Mouse (Mus musculus): Measurements from ENCODE around the gene Neurod1.

Neurod1 gene

DNA sequence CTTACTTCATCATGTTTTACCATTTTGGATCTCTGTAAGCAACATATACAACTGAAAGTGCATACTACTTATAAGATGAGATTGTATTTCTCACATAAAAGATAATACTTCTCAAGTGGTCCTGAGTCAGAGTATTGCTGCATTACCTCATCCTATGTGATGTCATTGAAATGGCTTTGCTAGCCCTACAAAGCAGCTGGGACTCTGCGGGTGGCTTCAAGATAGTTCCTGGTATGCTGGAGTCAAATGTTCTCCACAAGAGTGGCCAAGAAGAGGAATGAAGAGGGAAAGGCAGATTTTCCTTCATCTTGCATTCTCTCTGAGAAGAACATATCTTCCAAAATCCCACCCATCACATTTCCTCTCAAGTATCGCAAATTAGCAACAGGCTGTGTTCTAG lies 13.2 kb downstream of the Neurod1 start:
- no peak for DNase-seq (ENCODE audit: low read depth)

DNA sequence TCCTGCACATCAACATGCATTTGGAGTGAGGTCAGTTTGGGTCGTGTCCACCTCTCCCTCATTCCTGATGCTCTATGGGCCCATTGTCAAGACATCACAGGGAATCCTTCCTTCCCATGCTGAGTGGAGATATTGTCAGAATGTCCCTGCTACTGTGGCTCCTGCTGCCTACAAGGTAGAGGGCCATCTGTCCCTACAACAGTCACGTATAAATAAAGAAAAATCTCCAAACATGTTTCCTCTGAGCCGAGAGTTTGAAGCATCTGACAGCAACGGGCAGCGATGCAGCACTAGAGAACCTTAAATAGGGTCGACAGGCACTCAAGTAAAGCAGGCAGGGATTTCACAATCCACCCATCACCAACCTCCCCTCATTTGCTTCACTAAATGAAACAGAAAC lies 13.6 kb downstream of the Neurod1 start:
- DNase-seq (ENCODE audit: low read depth): no peak

DNA sequence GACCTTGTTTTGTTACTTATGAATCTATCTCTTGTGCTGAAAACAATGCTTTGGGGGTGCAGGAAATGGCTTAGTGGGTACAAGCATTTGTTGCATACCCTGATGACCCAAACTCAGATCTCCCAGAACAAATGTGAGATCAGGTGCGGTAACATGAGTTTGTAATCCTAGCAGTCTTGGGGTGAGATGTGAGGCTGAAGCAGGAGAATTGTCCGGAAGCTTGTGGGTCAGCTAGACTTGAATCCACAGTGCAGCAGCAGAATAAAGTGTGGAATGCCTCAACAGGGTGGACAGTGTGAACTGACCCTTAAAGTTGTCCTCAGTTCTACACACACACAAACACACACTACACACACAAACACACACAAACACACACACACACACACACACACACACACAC lies 14.3 kb downstream of the Neurod1 start:
- DNase-seq (ENCODE audit: low read depth): no peak

GRCm38 (mm10) chr2:79430061-79430460 lies 26.5 kb downstream of the Neurod1 start:
- DNase-seq (ENCODE audit: low read depth): no peak

DNA sequence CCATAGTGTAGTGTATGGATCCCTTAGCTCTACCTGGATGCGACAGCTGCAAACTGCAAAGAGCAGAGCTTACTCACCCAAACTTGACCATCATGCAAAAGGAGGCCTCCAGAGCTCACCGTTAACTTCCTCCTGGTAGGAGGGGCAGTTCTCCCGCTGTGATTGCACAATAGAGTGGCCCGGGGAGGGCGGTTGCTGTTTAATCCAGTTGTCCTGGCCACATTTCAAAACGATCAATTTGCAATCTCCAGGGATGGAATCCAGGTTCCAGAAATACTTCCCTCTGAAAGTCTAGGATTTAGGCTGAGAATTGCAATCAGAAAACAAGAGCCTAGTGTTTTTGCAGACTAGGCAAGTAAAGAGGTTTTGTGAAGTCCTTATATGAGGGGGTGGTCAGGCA lies 26.9 kb downstream of the Neurod1 start:
- no peak for DNase-seq (ENCODE audit: low read depth)

- DNase-seq (ENCODE audit: low read depth): no peak
These were observed 27.4 kb downstream of the Neurod1 start for GRCm38 (mm10) chr2:79429108-79429507.

DNA sequence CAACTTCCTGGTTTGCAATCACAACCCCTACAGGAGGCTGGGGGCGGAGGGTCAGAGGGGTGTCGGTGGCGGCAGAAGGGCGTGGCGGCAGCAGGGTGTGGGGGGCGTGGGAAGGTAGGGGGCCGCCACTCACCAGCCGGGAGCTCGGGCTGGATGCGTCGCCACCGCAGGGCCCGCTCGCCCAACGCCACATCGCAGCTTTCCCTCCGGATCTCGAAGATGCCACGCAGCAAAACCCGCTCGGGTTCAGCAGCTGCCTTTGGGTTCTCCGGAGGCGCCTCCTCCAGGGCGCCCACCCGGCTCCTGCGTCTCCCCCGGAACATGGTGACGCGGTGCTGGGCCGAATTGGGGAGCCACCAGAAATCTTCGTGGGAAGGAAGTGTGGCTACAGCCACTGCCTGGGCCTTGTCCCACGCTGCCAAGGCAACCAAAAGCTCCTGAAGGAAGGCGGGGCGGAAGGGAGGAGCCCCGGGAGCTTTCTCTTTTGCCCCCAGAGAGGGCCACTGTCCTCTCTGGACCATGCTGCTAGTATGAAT lies 27.9 kb downstream of the Neurod1 start:
- no peak for DNase-seq (ENCODE audit: low read depth)

DNA sequence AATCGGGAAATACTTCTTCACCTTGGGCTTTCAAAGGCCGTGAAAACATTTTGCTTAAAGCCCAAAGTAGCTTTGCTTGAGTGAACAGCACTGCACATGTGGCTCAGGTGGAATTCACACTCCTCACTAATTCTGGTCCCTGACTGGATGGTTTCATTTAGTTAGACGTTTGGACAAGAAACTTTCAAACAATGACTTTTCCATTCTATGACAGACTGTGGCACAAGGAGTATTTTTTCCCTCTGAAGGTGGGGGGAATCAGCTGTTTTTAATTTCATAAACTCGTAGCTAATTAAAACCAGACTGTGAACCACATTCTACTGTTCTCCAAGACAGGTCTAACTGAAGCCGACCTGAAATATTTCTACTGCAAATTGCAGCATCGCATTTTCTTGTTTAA lies 28.5 kb downstream of the Neurod1 start:
- no peak for DNase-seq (ENCODE audit: low read depth)

GRCm38 (mm10) chr2:79421696-79422095 lies 34.9 kb downstream of the Neurod1 start:
- DNase-seq (ENCODE audit: low read depth): no peak

DNA sequence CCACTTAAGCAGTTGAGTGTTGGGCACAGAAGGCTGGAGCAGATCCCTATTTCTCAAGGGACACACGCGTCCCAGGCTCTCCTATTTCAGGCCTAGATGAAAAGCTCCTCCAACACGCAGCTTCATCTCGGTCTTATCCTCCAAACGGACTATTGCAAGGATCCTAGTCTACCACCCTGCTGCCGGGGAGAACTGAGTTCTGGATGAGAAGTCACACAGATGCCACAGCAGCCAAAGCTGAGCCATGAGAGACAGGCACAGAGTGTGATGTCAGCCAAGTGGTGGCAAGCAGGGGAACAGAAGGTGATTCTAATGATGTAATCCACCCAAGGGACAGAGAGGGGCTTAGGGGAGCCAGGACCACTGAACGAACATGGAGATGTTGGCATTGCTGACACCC lies 42.0 kb downstream of the Neurod1 start:
- no peak for DNase-seq (ENCODE audit: low read depth)

DNA sequence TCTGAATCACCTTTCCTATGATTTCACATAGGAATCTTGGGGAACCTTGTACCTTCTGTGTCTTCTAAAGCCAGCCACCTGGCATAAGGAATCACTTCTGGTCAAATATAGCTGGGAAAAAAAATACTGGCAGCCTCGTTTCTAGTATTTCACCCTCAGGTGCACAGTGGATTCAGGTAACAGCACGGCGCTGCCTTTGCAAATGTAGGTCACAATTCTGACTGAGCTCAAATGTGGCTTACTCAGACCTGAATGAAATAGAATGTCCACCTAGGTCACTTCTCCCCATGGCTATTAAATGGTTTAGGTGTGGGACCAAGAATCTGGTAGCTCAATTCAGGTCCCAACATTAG lies 45.7 kb downstream of the Neurod1 start:
- DNase-seq (ENCODE audit: low read depth): no peak

DNA sequence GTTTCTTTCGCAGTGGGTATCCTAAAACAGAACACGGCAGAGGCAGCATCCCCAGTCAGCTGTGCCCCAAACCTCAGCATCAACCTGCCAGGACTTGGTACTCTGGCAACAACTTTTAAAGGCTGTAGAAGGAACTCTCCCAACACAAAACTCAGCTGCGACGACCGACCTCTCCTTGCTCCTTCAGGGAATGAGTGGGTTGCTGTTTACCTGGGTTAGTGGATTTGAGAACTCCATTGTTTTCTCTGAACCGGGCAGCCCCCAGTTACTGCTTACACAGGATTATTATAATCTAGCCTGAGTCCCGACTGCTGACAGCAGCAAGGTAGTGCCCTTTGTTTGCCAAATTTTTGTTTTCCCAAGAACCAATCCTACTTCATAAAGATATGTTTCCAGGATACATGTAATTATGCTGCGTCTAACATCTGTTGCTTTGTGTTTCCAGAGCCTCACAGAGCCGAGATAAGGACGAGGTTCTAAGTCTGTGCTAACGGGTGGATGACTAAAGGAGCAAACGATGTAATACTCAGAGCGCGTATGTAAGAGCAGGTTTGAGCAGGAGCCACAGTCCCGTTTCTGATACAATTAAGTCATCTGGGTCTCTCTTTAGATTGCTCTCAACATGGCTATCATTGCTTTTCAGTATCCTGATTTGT lies 46.2 kb downstream of the Neurod1 start:
- no peak for DNase-seq (ENCODE audit: low read depth)

- no peak for DNase-seq (ENCODE audit: low read depth)
These were observed 50.7 kb downstream of the Neurod1 start for GRCm38 (mm10) chr2:79405661-79406405.
